In genomic region chr11:83922600-83922999, GRCm38 (mm10) we compare ENCODE assay signal across 15 mouse cellular contexts.
"Had no signal": no experiment of that assay in that cellular context is flagged by ENCODE, and none has a peak within 500 bp of the region (broad histone marks: within the 10 kb centered on the region; RNA-seq: fewer than 3 reads in every experiment).

No protein-coding gene starts in this region.

- H3K27ac ChIP-seq: hindbrain, embryonic 13.5 days; hindbrain, postnatal 0 days; limb, embryonic 15.5 days; midbrain, embryonic 10.5 days; neural tube, embryonic 15.5 days had no signal

- H3K36me3 ChIP-seq: hindbrain, embryonic 13.5 days; limb, embryonic 15.5 days; midbrain, embryonic 10.5 days; neural tube, embryonic 15.5 days had no signal

- H3K9me3 ChIP-seq: hindbrain, embryonic 13.5 days; limb, embryonic 15.5 days; midbrain, embryonic 10.5 days; neural tube, embryonic 15.5 days had no signal

- H3K27me3 ChIP-seq: neural tube, embryonic 15.5 days had no signal

- ATAC-seq: hindbrain, postnatal 0 days had no signal

- DNase-seq: kidney, postnatal 10 days; layer of hippocampus, adult 9-11 months; layer of hippocampus, postnatal 36 days; lung, adult 2 months; lung, postnatal 4 days; midbrain, embryonic 14.5 days; right cerebral cortex, adult 18-20 months; right cerebral cortex, postnatal 25 days; thymus, postnatal 14 days had no signal

- H3K4me2 ChIP-seq: hindbrain, embryonic 13.5 days; limb, embryonic 15.5 days; neural tube, embryonic 15.5 days had no signal

- H3K4me1 ChIP-seq: hindbrain, embryonic 13.5 days; limb, embryonic 15.5 days; neural tube, embryonic 15.5 days had no signal

- H3K9ac ChIP-seq: hindbrain, embryonic 13.5 days; limb, embryonic 15.5 days; neural tube, embryonic 15.5 days had no signal

- H3K4me3 ChIP-seq: hindbrain, embryonic 13.5 days; limb, embryonic 15.5 days; midbrain, embryonic 10.5 days; myocyte; neural tube, embryonic 15.5 days had no signal
